Mouse (Mus musculus) liver, embryonic 16.5 days (tissue): ENCODE measurements around the gene Ppt2. TPM values are rescaled to one million over a fixed set of nuclear protein-coding genes. Genes with fewer than 3 reads are reported as not detected.

Experiments
- ATAC-seq: fragments of 200-750 bp; cut with Nextera tagmentation; 2 replicates; pipeline ENCODE4 v1.8.0; 2017; ENCODE audit warnings: low read depth, mild to moderate bottlenecking, moderate number of reproducible peaks, moderate library complexity
- H3K27ac ChIP-seq: fragments of 300-500 bp; sonication (generic); 2 replicates; pipeline ENCODE4 v1.5.1; 2014; ENCODE audit warnings: mild to moderate bottlenecking, low read length
- H3K27me3 ChIP-seq: fragments of 300-500 bp; sonication (generic); 2 replicates; pipeline ENCODE4 v1.6.1; 2014; ENCODE audit warnings: low read depth, low read length, mixed read lengths; ENCODE audit not compliant: control insufficient read depth, insufficient read depth
- H3K36me3 ChIP-seq: fragments of 300-500 bp; sonication (generic); 2 replicates; pipeline ENCODE4 v1.6.1; 2014; ENCODE audit warnings: mild to moderate bottlenecking; ENCODE audit not compliant: control insufficient read depth, insufficient read depth
- H3K4me1 ChIP-seq: fragments of 300-500 bp; sonication (generic); 2 replicates; pipeline ENCODE4 v1.6.1; 2014; ENCODE audit warnings: low read depth, low read length, mixed read lengths; ENCODE audit not compliant: control insufficient read depth
- H3K4me2 ChIP-seq: fragments of 300-500 bp; sonication (generic); 2 replicates; pipeline ENCODE4 v1.6.1; 2014; ENCODE audit warnings: low read depth, low read length, mixed read lengths
- H3K4me3 ChIP-seq: fragments of 300-500 bp; sonication (generic); 2 replicates; pipeline ENCODE4 v1.5.1; 2014; ENCODE audit warnings: low read depth, mild to moderate bottlenecking, low read length
- H3K9ac ChIP-seq: fragments of 300-500 bp; sonication (generic); 2 replicates; pipeline ENCODE4 v1.6.1; 2014; ENCODE audit warnings: low read depth, low read length
- H3K9me3 ChIP-seq: fragments of 300-500 bp; sonication (generic); replicated peaks from 2 replicates; pipeline ENCODE4 v1.6.1; 2016; ENCODE audit warnings: low read length; ENCODE audit not compliant: control insufficient read depth
- WGBS: fragments of 180-500 bp; shearing (Covaris S2); extraction: QIAGEN DNeasy Blood & Tissue Kit; methylation state at CpG from one replicate; pipeline ENCODE4 v1.1.7; 2014; ENCODE audit not compliant: insufficient replicate concordance; 5-methylcytosine and 5-hydroxymethylcytosine counted together
- polyA plus RNA-seq: library from polyadenylated mRNA; unstranded; fragments of >200 nt; fragmentation: Nextera tagmentation; extraction: Ambion mirVana; gene quantifications from 2 replicates; pipeline ENCODE4 v1.2.1, GENCODE M21; 2015

Ppt2 gene
- polyA plus RNA-seq, 1 experiment from 2014 or later: 13.8 TPM

- WGBS: 38% methylated on average over 15 of the region's 15 CpGs
- Histone ChIP-seq H3K27me3 (no peaks in the 10 kb centered on the region), H3K9me3 (no peaks in the 10 kb centered on the region), H3K27ac (peak overlapping the region; percentile 89), H3K4me1 (peaks cover 67% of the 10 kb centered on the region), H3K4me3 (peak overlapping the region; percentile 83), H3K4me2 (peak overlapping the region; percentile 100), H3K36me3 (peaks cover 4% of the 10 kb centered on the region), H3K9ac (peak overlapping the region; percentile 95; the same call in 1 of the 2 replicates)
- no peak for ATAC-seq
Measured at GRCm38 (mm10) chr17:34590154-34590987, 37.9 kb downstream of the Ppt2 start.

- Histone ChIP-seq H3K36me3 (peaks cover 2% of the 10 kb centered on the region; the same call in 1 of the 2 replicates), H3K4me2 (peak within 1 kb of the TSS; percentile 100), H3K27me3 (no peaks in the 10 kb centered on the region), H3K4me1 (peaks cover 67% of the 10 kb centered on the region), H3K4me3 (peak within 1 kb of the TSS; percentile 83), H3K9me3 (no peaks in the 10 kb centered on the region), H3K27ac (peak within 1 kb of the TSS; percentile 89), H3K9ac (peak within 1 kb of the TSS; percentile 95; the same call in 1 of the 2 replicates)
- no peak for ATAC-seq
- 4% methylated on average over 7 of the region's 7 CpGs for WGBS
Measured at GRCm38 (mm10) chr17:34589681-34590101, 38.6 kb downstream of the Ppt2 start, which contains the start of gene Gpsm3. Gene Gpsm3, plus strand, starts transcription at chr17:34589806.

- H3K4me2 ChIP-seq: peak overlapping the region; percentile 100
- H3K9me3 ChIP-seq: no peaks in the 10 kb centered on the region
- ATAC-seq: no peak
- WGBS: 23% methylated on average over 7 of the region's 7 CpGs
- H3K27ac ChIP-seq: peak overlapping the region; percentile 89
- H3K36me3 ChIP-seq: no peaks in the 10 kb centered on the region
- H3K27me3 ChIP-seq: no peaks in the 10 kb centered on the region
- H3K4me3 ChIP-seq: peak overlapping the region; percentile 83
- peak overlapping the region; percentile 37; the same call in 1 of the 2 replicates for H3K9ac ChIP-seq
- peaks cover 67% of the 10 kb centered on the region for H3K4me1 ChIP-seq
Measured at GRCm38 (mm10) chr17:34589206-34589605, 39.1 kb downstream of the Ppt2 start.

GRCm38 (mm10) chr17:34588767-34589166, 39.5 kb downstream of the Ppt2 start:
- H3K4me3 ChIP-seq: no peak overlapping the region
- ATAC-seq: no peak
- no peaks in the 10 kb centered on the region for H3K27me3 ChIP-seq
- H3K4me2 ChIP-seq: peak overlapping the region; percentile 100; the same call in 1 of the 2 replicates
- no peaks in the 10 kb centered on the region for H3K9me3 ChIP-seq
- 47% methylated on average over 3 of the region's 3 CpGs for WGBS
- H3K27ac ChIP-seq: peak overlapping the region; percentile 26; the same call in 1 of the 2 replicates
- H3K4me1 ChIP-seq: peaks cover 63% of the 10 kb centered on the region
- no peaks in the 10 kb centered on the region for H3K36me3 ChIP-seq
- peak overlapping the region; percentile 15; the same call in 1 of the 2 replicates for H3K9ac ChIP-seq

GRCm38 (mm10) chr17:34587814-34588213, 40.5 kb downstream of the Ppt2 start:
- WGBS: under 1% methylated on average over 19 of the region's 19 CpGs
- no peaks in the 10 kb centered on the region for H3K36me3 ChIP-seq
- peak overlapping the region; percentile 72 for H3K27ac ChIP-seq
- no peaks in the 10 kb centered on the region for H3K9me3 ChIP-seq
- peak overlapping the region; percentile 92 for H3K9ac ChIP-seq
- H3K4me3 ChIP-seq: peak overlapping the region; percentile 93
- H3K27me3 ChIP-seq: no peaks in the 10 kb centered on the region
- H3K4me2 ChIP-seq: peak overlapping the region; percentile 100
- peaks cover 53% of the 10 kb centered on the region for H3K4me1 ChIP-seq
- ATAC-seq: no peak

- Histone ChIP-seq H3K9ac (peak overlapping the region; percentile 92), H3K36me3 (no peaks in the 10 kb centered on the region), H3K4me3 (peak overlapping the region; percentile 93), H3K27ac (peak overlapping the region; percentile 83), H3K9me3 (no peaks in the 10 kb centered on the region), H3K4me1 (peaks cover 49% of the 10 kb centered on the region), H3K4me2 (peak overlapping the region; percentile 100), H3K27me3 (no peaks in the 10 kb centered on the region)
- peak; percentile 89 for ATAC-seq
- WGBS: 1% methylated on average over 49 of the region's 50 CpGs
Measured at GRCm38 (mm10) chr17:34587423-34587811, 40.9 kb downstream of the Ppt2 start.

- Histone ChIP-seq H3K4me3 (peak overlapping the region; percentile 93), H3K27ac (peak overlapping the region; percentile 83), H3K27me3 (no peaks in the 10 kb centered on the region), H3K4me1 (peaks cover 48% of the 10 kb centered on the region), H3K9me3 (no peaks in the 10 kb centered on the region), H3K36me3 (no peaks in the 10 kb centered on the region), H3K9ac (peak overlapping the region; percentile 82), H3K4me2 (peak overlapping the region; percentile 100)
- ATAC-seq: peak; percentile 77
- under 1% methylated on average over 38 of the region's 38 CpGs for WGBS
Measured at GRCm38 (mm10) chr17:34586796-34587422, 41.4 kb downstream of the Ppt2 start.

- H3K36me3 ChIP-seq: no peaks in the 10 kb centered on the region
- H3K9ac ChIP-seq: peak overlapping the region; percentile 82; the same call in 1 of the 2 replicates
- H3K4me2 ChIP-seq: peak overlapping the region; percentile 100
- no peaks in the 10 kb centered on the region for H3K9me3 ChIP-seq
- ATAC-seq: no peak
- peak overlapping the region; percentile 93 for H3K4me3 ChIP-seq
- no peaks in the 10 kb centered on the region for H3K27me3 ChIP-seq
- peaks cover 42% of the 10 kb centered on the region for H3K4me1 ChIP-seq
- 47% methylated on average over 32 of the region's 32 CpGs for WGBS
- H3K27ac ChIP-seq: no peak overlapping the region
Measured at GRCm38 (mm10) chr17:34585877-34586771, 42.2 kb downstream of the Ppt2 start.
